Mouse (Mus musculus) adrenal gland, postnatal 36 days (tissue): ENCODE results near the gene Otulinl. TPM values are rescaled to one million over a fixed set of nuclear protein-coding genes. Genes with fewer than 3 reads are reported as not detected.

ENCODE experiments used
- DNase-seq, 2 experiments: peaks; one replicate each; pipeline ENCODE4 v3.0.0; 2021; ENCODE audit warnings: mixed read lengths in 1 of 2
- total RNA-seq, 2 experiments: library from RNA; stranded (reverse); gene quantifications; 2 replicates each; pipeline ENCODE4 v1.2.3; 2021

The Otulinl gene
- total RNA-seq, 2 experiments from 2014 or later: 6.1 to 7.5 TPM

DNA sequence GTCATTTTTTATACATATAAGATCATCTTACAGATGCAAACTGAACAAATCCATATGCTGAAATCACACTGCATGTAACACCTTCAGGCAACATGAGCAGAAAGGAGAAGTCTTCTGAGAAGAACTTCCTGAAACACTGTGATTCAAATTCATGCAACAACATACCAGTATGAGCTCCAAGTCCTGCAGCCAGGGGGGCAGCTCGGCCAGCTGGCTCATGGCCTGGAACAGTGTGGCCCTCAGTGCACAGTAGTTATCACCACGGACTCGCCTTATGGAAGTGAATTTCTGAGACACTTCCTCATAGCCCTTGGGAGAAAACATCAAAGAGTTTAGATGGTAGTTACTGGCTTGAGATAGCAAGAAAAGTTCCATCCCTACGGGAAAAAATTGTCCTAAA, 65.2 kb downstream of the Otulinl start:
- peak; percentile 39 to 73 for DNase-seq

GRCm38 (mm10) chr15:27613255-27613654, 68.1 kb downstream of the Otulinl start:
- DNase-seq: no peak

DNA sequence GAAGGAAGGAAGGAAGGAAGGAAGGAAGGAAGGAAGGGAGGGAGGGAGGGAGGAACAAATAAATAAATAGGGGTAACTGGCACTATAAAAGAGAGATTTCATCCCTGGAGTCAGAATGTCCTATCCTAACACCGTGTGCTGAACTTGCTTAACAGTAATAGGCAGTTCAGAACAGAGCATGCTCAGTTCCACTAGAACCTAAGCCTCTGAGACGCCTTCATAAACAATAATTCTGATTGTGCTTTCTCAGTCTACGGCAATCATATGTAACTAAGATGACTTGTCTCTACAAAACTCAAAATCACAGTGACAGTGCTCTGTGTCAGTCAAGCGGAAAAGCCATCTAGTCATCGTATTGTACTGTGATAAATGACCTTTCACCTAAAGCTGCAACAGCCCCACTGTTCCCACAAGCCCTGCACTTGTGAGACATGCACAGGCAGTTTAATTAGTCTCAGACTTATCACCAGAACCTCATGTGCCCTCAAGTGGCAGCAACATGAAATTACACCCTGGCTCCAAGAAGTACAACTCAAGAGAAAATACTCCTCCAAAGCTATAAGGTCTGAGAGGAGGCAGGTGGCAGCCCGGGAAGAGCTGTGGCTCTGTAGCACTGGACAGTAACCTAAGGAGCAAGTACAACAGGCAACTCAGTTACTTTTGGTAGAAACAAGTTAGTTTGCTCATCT, 68.7 kb downstream of the Otulinl start:
- peak; percentile 57 to 62 for DNase-seq

GRCm38 (mm10) chr15:27609554-27609953, 71.8 kb downstream of the Otulinl start:
- DNase-seq: no peak

- no peak for DNase-seq
Measured at GRCm38 (mm10) chr15:27605252-27605651, 76.1 kb downstream of the Otulinl start.

Other genes starting within 250 kb of the Otulinl start
- 10 to 100 TPM; 43.8 to 56.4 TPM for gene Ank, start 214.9 kb downstream of the Otulinl start, total RNA-seq
- gene Otulin, start 50.9 kb downstream of the Otulinl start, total RNA-seq: 10 to 100 TPM; 32.5 to 39.5 TPM